In the genomic region with DNA sequence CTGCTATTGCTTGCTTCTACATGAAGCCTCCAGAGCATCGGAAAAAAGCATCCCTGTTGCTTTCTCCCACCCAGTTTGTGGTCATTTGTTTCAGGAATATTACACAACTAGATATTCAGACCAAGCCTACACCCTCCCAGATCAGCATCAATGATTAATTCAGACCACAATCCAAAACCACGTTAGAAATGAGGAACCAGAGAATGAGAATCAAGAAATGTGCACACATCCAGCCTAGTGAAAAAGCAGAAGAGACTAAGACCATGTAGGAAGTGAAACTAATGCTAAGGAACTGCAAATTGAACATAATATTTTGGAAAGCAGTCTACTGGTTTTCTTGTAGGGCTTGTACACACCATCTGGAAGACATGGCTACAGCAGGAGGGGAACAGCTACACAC, we compare ENCODE assay signal across 19 mouse cellular contexts.
DNase-seq lines count a peak whose midpoint lies in the region; ATAC-seq lines count a peak whose summit lies in the region.
"Had no signal": no experiment of that assay in that cellular context is flagged by ENCODE, and none has a peak within 500 bp of the region (broad histone marks: within the 10 kb centered on the region; RNA-seq: fewer than 3 reads in every experiment).

No protein-coding gene starts in this region.

- H3K27me3 ChIP-seq in forebrain, embryonic 15.5 days, result no peaks in the 10 kb centered on the region
- H3K27me3 ChIP-seq: embryonic facial prominence, embryonic 12.5 days had no signal

- no peak overlapping the region for H3K4me3 ChIP-seq in macrophage (ENCODE audit: inconsistent target)
- no peak overlapping the region for H3K4me3 ChIP-seq in forebrain, embryonic 15.5 days
- H3K4me3 ChIP-seq: embryonic facial prominence, embryonic 12.5 days; myocyte had no signal

- H3K9ac ChIP-seq in forebrain, embryonic 15.5 days (replicated peaks), result no peak overlapping the region
- H3K9ac ChIP-seq: embryonic facial prominence, embryonic 12.5 days; hindbrain, embryonic 14.5 days had no signal

- 4% methylated on average over 2 of the region's 2 CpGs for WGBS in macrophage (ENCODE audit: missing documents)
- WGBS in forebrain, embryonic 15.5 days, result 88% methylated on average over 2 of the region's 2 CpGs

- peak overlapping the region; percentile 63 for H3K27ac ChIP-seq in macrophage
- no peak overlapping the region for H3K27ac ChIP-seq in forebrain, embryonic 15.5 days (replicated peaks)
- H3K27ac ChIP-seq: embryonic facial prominence, embryonic 12.5 days; hindbrain, embryonic 14.5 days had no signal

- H3K79me2 ChIP-seq in macrophage (ENCODE audit: inconsistent target), result no peaks in the 10 kb centered on the region

- H3K4me2 ChIP-seq in forebrain, embryonic 15.5 days (replicated peaks), result no peak overlapping the region
- H3K4me2 ChIP-seq: embryonic facial prominence, embryonic 12.5 days; hindbrain, embryonic 14.5 days; midbrain, embryonic 11.5 days had no signal

- no peaks in the 10 kb centered on the region for H3K36me3 ChIP-seq in macrophage (ENCODE audit: inconsistent target)
- H3K36me3 ChIP-seq in forebrain, embryonic 15.5 days, result no peaks in the 10 kb centered on the region
- H3K36me3 ChIP-seq: embryonic facial prominence, embryonic 12.5 days had no signal

- no peaks in the 10 kb centered on the region for H3K9me3 ChIP-seq in forebrain, embryonic 15.5 days

- no peaks in the 10 kb centered on the region for H3K4me1 ChIP-seq in forebrain, embryonic 15.5 days
- H3K4me1 ChIP-seq: embryonic facial prominence, embryonic 12.5 days had no signal

- DNase-seq in kidney, adult 9 months, result peak; percentile 11
- DNase-seq in kidney, adult 8-10 months, result no peak
- DNase-seq in spleen, postnatal 36 days (ENCODE audit: low spot score in 2 of 2), result peak; percentile 67 to 78
- DNase-seq in spleen, postnatal 10 days (ENCODE audit: low spot score in 2 of 2), result no peak
- no peak for DNase-seq in urinary bladder, postnatal 14 days (ENCODE audit: low spot score)
- DNase-seq: adrenal gland, postnatal 14 days; cerebellum, postnatal 36 days; kidney, postnatal 4 days; left cerebral cortex, postnatal 4 days; lung, adult 2 months; thymus, postnatal 4 days had no signal

- no peak for ATAC-seq in forebrain, embryonic 15.5 days (replicated peaks)
- ATAC-seq in cerebellum, adult (ENCODE audit: insufficient number of reproducible peaks, low FRiP score, low TSS enrichment), result no peak
- ATAC-seq: intestine, postnatal 0 days had no signal

Comparison
In these comparisons a context has a peak if more than half of its experiments do, and no peak if none do; other contexts are left out.
1. DNase-seq: peak in kidney, adult 9 months (single experiment) and spleen, postnatal 36 days (2 of 2); none in kidney, adult 8-10 months (0 of 2), spleen, postnatal 10 days (0 of 2) and urinary bladder, postnatal 14 days (single experiment).